Mouse (Mus musculus): ENCODE measurements at regions not wholly inside any gene's neighbourhood (a gene's known extent, or its start where the extent isn't known, plus 50 kb on each side); places are given as distances from the start of the nearest gene placed in this dataset.

GRCm38 (mm10) chr1:163190841-163191240 is 105.4 kb upstream of the Mroh9 start:
- no peak overlapping the region for H3K27ac ChIP-seq (replicated peaks)
- no peak overlapping the region for H3K4me2 ChIP-seq (replicated peaks; ENCODE audit: low read depth)
- DNase-seq (ENCODE audit: low spot score) (no peak), ATAC-seq (ENCODE audit: low FRiP score, low TSS enrichment) (no peak)
- TF ChIP-seq CTCF (IDR thresholded peaks at IDR 0.05; ENCODE audit: low read depth) (no peak), EP300 (optimal IDR thresholded peaks at IDR 0.05) (no peak)
- H3K4me3 ChIP-seq (ENCODE audit: low read depth, low read length): no peak overlapping the region
- H3K36me3 ChIP-seq (ENCODE audit: control insufficient read depth, insufficient read depth, low read length): no peaks in the 10 kb centered on the region
- no peaks in the 10 kb centered on the region for H3K9me3 ChIP-seq (ENCODE audit: control insufficient read depth, low read length)
- H3K9ac ChIP-seq (ENCODE audit: low read length): no peak overlapping the region
- no peaks in the 10 kb centered on the region for H3K4me1 ChIP-seq (replicated peaks; ENCODE audit: control insufficient read depth, insufficient read depth)
- no peaks in the 10 kb centered on the region for H3K27me3 ChIP-seq (ENCODE audit: control insufficient read depth, insufficient read depth, low read length)
- WGBS: 42% methylated on average over 2 of the region's 2 CpGs

GRCm38 (mm10) chr1:163181851-163182250 is 96.4 kb upstream of the Mroh9 start:
- Histone ChIP-seq H3K4me2 (replicated peaks; ENCODE audit: low read depth) (no peak overlapping the region), H3K27ac (replicated peaks) (no peak overlapping the region), H3K4me1 (replicated peaks; ENCODE audit: control insufficient read depth, insufficient read depth) (no peaks in the 10 kb centered on the region), H3K9me3 (ENCODE audit: control insufficient read depth, low read length) (no peaks in the 10 kb centered on the region), H3K9ac (ENCODE audit: low read length) (no peak overlapping the region), H3K27me3 (ENCODE audit: control insufficient read depth, insufficient read depth, low read length) (no peaks in the 10 kb centered on the region), H3K4me3 (ENCODE audit: low read depth, low read length) (no peak overlapping the region), H3K36me3 (ENCODE audit: control insufficient read depth, insufficient read depth, low read length) (no peaks in the 10 kb centered on the region)
- no peak for DNase-seq (ENCODE audit: low spot score)
- no peak for TF ChIP-seq EP300 (optimal IDR thresholded peaks at IDR 0.05)
- no peak for TF ChIP-seq CTCF (IDR thresholded peaks at IDR 0.05; ENCODE audit: low read depth)
- 56% methylated on average over 2 of the region's 2 CpGs for WGBS
- ATAC-seq (ENCODE audit: low FRiP score, low TSS enrichment): no peak

GRCm38 (mm10) chr1:163177011-163177410 is 91.5 kb upstream of the Mroh9 start:
- no peak overlapping the region for H3K27ac ChIP-seq (replicated peaks)

GRCm38 (mm10) chr1:163167051-163167450 is 81.6 kb upstream of the Mroh9 start:
- Histone ChIP-seq H3K27ac (replicated peaks) (no peak overlapping the region), H3K4me2 (replicated peaks; ENCODE audit: low read depth) (no peak overlapping the region), H3K4me1 (replicated peaks; ENCODE audit: control insufficient read depth, insufficient read depth) (no peaks in the 10 kb centered on the region), H3K27me3 (ENCODE audit: control insufficient read depth, insufficient read depth, low read length) (no peaks in the 10 kb centered on the region), H3K9ac (ENCODE audit: low read length) (no peak overlapping the region), H3K9me3 (ENCODE audit: control insufficient read depth, low read length) (no peaks in the 10 kb centered on the region), H3K4me3 (ENCODE audit: low read depth, low read length) (no peak overlapping the region), H3K36me3 (ENCODE audit: control insufficient read depth, insufficient read depth, low read length) (no peaks in the 10 kb centered on the region)
- no peak for ATAC-seq (ENCODE audit: low FRiP score, low TSS enrichment)
- no peak for DNase-seq (ENCODE audit: low spot score)
- no peak for TF ChIP-seq CTCF (IDR thresholded peaks at IDR 0.05; ENCODE audit: low read depth)
- TF ChIP-seq EP300 (optimal IDR thresholded peaks at IDR 0.05): no peak

More at GRCm38 (mm10) chr1:163177011-163177410, 91.5 kb upstream of the Mroh9 start:
- TF ChIP-seq EP300 (optimal IDR thresholded peaks at IDR 0.05) (no peak), CTCF (IDR thresholded peaks at IDR 0.05; ENCODE audit: low read depth) (no peak)
- Histone ChIP-seq H3K4me1 (replicated peaks; ENCODE audit: control insufficient read depth, insufficient read depth) (no peaks in the 10 kb centered on the region), H3K36me3 (ENCODE audit: control insufficient read depth, insufficient read depth, low read length) (no peaks in the 10 kb centered on the region), H3K4me2 (replicated peaks; ENCODE audit: low read depth) (no peak overlapping the region), H3K4me3 (ENCODE audit: low read depth, low read length) (no peak overlapping the region), H3K9me3 (ENCODE audit: control insufficient read depth, low read length) (no peaks in the 10 kb centered on the region), H3K9ac (ENCODE audit: low read length) (no peak overlapping the region), H3K27me3 (ENCODE audit: control insufficient read depth, insufficient read depth, low read length) (no peaks in the 10 kb centered on the region)
- DNase-seq (ENCODE audit: low spot score) (no peak), ATAC-seq (ENCODE audit: low FRiP score, low TSS enrichment) (no peak)
- 63% methylated on average over 3 of the region's 3 CpGs for WGBS

GRCm38 (mm10) chr1:163163636-163164035 is 78.2 kb upstream of the Mroh9 start:
- no peaks in the 10 kb centered on the region for H3K27me3 ChIP-seq (ENCODE audit: control insufficient read depth, insufficient read depth, low read length)
- WGBS: 44% methylated on average over 2 of the region's 2 CpGs
- H3K9me3 ChIP-seq (ENCODE audit: control insufficient read depth, low read length): no peaks in the 10 kb centered on the region
- H3K9ac ChIP-seq (ENCODE audit: low read length): no peak overlapping the region
- ATAC-seq (ENCODE audit: low FRiP score, low TSS enrichment) (no peak), DNase-seq (ENCODE audit: low spot score) (no peak)
- TF ChIP-seq CTCF (IDR thresholded peaks at IDR 0.05; ENCODE audit: low read depth): no peak
- TF ChIP-seq EP300 (optimal IDR thresholded peaks at IDR 0.05): no peak
- H3K4me1 ChIP-seq (replicated peaks; ENCODE audit: control insufficient read depth, insufficient read depth): no peaks in the 10 kb centered on the region
- H3K4me3 ChIP-seq (ENCODE audit: low read depth, low read length): no peak overlapping the region
- no peak overlapping the region for H3K27ac ChIP-seq (replicated peaks)
- no peaks in the 10 kb centered on the region for H3K36me3 ChIP-seq (ENCODE audit: control insufficient read depth, insufficient read depth, low read length)
- no peak overlapping the region for H3K4me2 ChIP-seq (replicated peaks; ENCODE audit: low read depth)

GRCm38 (mm10) chr1:163159911-163160310 is 74.4 kb upstream of the Mroh9 start:
- DNase-seq (ENCODE audit: low spot score) (no peak), ATAC-seq (ENCODE audit: low FRiP score, low TSS enrichment) (no peak)
- no peak overlapping the region for H3K9ac ChIP-seq (ENCODE audit: low read length)
- TF ChIP-seq CTCF (IDR thresholded peaks at IDR 0.05; ENCODE audit: low read depth) (no peak), EP300 (optimal IDR thresholded peaks at IDR 0.05) (no peak)
- H3K9me3 ChIP-seq (ENCODE audit: control insufficient read depth, low read length): no peaks in the 10 kb centered on the region
- no peaks in the 10 kb centered on the region for H3K4me1 ChIP-seq (replicated peaks; ENCODE audit: control insufficient read depth, insufficient read depth)
- no peak overlapping the region for H3K4me2 ChIP-seq (replicated peaks; ENCODE audit: low read depth)
- H3K27me3 ChIP-seq (ENCODE audit: control insufficient read depth, insufficient read depth, low read length): no peaks in the 10 kb centered on the region
- H3K27ac ChIP-seq (replicated peaks): no peak overlapping the region
- no peak overlapping the region for H3K4me3 ChIP-seq (ENCODE audit: low read depth, low read length)
- no peaks in the 10 kb centered on the region for H3K36me3 ChIP-seq (ENCODE audit: control insufficient read depth, insufficient read depth, low read length)
- WGBS: 35% methylated on average over 3 of the region's 3 CpGs

All from stomach, postnatal 0 days (tissue).